Mouse (Mus musculus) kidney, adult 10 weeks (tissue): ENCODE results near the gene Maneal. TPM values are rescaled to one million over a fixed set of nuclear protein-coding genes. Genes with fewer than 3 reads are reported as not detected.

ENCODE experiments used
- polyA plus RNA-seq: library from polyadenylated mRNA; stranded (reverse); fragments of 350-450 nt; fragmentation: Illumina TruSeq; extraction: RNeasy Lipid Tissue Mini Kit (QIAGEN cat#74804); gene quantifications from one replicate; pipeline ENCODE4 v1.2.3, GENCODE M21; 2014; ENCODE audit warnings: low read depth, low replicate concordance

Gene Maneal
- not detected for polyA plus RNA-seq

DNA sequence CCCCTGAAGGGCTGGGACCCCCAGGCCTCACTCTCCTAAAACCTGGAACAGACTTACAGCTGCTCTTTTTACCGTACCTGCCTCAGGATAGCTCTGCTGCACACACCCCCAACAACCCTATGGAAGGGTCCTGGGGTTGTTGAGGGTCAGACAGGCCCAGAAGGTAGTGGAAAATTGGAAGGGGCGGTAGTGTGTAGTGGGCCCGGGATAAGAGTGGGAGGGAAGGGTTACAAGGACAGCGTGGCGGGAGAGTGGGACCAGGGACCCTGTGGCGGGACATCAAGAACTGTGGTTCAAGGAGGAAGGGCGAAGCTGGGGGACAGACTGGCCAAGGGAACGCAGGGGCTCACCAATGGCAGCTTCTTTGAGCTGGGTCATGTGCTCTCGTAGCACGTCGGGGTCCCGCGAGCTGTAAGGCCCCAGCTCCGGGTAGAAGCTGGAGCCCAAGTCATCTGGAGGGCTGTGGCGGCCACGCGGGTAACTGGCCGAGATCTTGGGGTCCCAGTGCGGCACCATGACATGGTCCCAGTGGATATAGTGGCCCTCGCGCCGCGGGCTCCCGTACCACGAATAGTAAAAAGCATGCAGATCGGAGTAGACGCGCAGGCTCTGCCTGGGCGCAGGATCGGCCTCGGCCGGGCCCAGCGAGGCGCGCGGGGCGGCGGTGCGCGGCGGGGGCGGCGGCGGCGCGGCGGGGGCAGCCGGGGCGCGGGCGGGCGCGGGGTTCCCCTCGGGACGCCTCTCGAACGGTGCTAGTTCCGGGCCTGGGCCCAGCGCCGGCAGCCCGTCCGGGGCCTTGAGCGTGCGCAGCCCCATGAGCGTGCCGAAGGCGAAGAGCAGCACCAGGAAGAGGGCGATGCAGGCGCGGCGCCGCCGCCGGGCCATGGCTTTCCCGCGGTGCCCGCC lies at the start of gene Maneal:
TSS of gene Maneal (minus strand) at position 889 of the 906 bp plus-strand sequence.

DNA sequence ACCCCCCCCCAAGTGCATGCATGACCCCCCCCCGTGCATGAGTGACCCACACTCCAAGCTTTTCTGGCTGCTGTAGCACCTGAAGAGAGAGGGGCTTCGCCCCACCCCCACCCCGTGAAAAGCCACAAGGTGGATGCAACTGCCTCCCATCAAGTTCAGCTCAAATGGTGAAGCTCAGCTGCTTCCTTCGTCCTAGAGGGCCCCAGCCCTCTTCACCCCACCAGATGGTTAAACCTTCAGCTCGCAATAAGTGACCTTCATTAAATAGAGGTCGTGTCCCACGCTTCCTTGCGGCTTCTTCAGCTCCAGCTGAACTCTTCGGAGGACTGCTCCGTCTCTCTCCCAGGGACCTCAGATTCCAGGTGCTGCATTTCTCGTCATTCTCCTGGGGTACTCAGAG lies 18.6 kb upstream of the Maneal start, which contains the start of gene Epha10:
TSS of gene Epha10 (plus strand) at position 301 of the 400 bp plus-strand sequence.

DNA sequence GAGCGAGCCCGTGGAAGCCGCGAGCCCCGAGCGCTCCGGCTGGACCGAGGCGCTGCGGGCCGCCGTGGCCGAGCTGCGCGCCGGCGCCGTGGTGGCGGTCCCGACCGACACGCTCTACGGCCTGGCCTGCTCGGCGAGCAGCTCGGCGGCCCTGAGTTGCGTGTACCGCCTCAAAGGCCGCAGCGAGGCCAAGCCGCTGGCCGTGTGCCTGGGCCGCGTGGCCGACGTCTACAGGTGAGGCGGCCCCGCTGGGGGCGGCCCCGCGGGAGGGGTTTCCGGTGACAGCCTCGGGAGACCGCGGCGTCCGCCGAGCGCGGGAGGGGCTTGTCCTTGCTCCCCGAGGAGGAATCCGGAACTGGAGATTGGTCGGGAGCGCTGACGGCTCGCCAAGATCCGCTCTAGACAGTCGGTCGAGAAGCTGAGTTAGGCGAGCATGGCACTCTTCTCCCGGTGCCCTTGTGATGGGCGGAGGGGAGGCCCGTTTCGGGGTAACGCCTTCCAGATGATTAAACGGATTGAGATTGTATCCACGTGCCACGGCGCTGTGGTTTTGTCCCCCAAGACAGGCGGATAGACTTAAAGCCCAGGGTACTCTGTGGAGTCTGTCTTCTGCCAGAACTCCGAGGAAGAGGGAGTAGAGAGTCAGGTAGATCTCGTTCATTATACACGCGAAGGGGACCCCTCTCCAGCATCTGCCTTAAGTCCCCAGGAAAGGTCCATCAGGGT lies 10.9 kb downstream of the Maneal start, which contains the start of gene 1110065P20Rik:
TSS of gene 1110065P20Rik (minus strand) at position 264 of the 726 bp plus-strand sequence.

DNA sequence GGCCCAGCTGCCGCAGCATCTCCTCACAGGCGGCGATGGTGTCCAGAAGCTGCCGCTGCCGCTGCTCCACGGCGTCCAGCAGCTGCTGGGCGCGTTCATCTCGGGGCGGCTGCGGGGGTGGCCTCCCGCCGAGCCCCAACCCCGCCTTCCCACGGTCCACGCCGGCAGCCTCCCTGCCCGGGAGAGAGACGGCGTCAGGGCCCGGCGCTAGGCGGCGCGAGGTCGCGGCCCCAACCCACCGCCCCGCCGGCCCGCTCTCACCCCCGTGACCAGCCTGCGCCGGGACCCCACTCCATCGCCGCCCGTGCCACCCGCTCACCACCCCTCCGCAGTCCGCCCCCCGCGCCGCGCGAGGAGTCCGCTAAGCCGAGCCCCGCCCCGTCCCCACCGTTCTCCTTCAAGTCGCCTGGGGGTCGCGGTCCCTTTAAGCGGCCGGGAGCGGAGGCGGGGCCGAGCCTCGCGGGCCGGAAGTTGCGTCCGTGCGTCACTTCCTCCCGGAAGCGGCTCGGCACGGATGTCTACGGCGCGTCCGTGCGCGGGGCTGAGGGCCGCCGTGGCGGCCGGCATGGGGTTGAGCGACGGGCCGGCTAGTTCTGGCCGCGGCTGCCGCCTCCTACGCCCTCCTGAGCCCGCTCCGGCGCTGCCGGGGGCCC lies 11.6 kb downstream of the Maneal start, which contains the start of gene Yrdc:
TSS of gene Yrdc (plus strand) at position 419 of the 653 bp plus-strand sequence.

Other genes with a start within 250 kb of the Maneal start
- not detected for gene Pou3f1, start 205.4 kb downstream of the Maneal start, polyA plus RNA-seq
- gene Utp11, start 168.6 kb downstream of the Maneal start, polyA plus RNA-seq, result 46.5 TPM
- gene Fhl3, start 161.5 kb downstream of the Maneal start, polyA plus RNA-seq, result 0.28 TPM
- 31.2 TPM for gene Sf3a3, start 147.4 kb downstream of the Maneal start, polyA plus RNA-seq
- 31.6 TPM for gene Inpp5b, start 120.3 kb downstream of the Maneal start, polyA plus RNA-seq
- gene Mtf1, start 60.1 kb downstream of the Maneal start, polyA plus RNA-seq, result 12.0 TPM
- 19.3 TPM for gene Yrdc, start 11.5 kb downstream of the Maneal start, polyA plus RNA-seq
- 1.7 TPM for gene 1110065P20Rik, start 11.0 kb downstream of the Maneal start, polyA plus RNA-seq
- not detected for gene Epha10, start 18.7 kb upstream of the Maneal start, polyA plus RNA-seq
- 5.0 TPM for gene 9930104L06Rik, start 74.9 kb upstream of the Maneal start, polyA plus RNA-seq
- gene Cdca8, start 77.1 kb upstream of the Maneal start, polyA plus RNA-seq, result 1.3 TPM
- gene Rspo1, start 124.3 kb upstream of the Maneal start, polyA plus RNA-seq, result 0.57 TPM
- 44.1 TPM for gene Gnl2, start 154.4 kb upstream of the Maneal start, polyA plus RNA-seq
- 0.20 TPM for gene Dnali1, start 203.5 kb upstream of the Maneal start, polyA plus RNA-seq
- gene Snip1, start 204.5 kb upstream of the Maneal start, polyA plus RNA-seq, result 12.6 TPM
- gene Meaf6, start 223.0 kb upstream of the Maneal start, polyA plus RNA-seq, result 14.2 TPM